Mouse (Mus musculus) B cell, adult 62 days (primary cell): ENCODE results near the gene Ifit1bl1. TPM values are rescaled to one million over a fixed set of nuclear protein-coding genes. Genes with fewer than 3 reads are reported as not detected.

Experiments
- total RNA-seq: library from RNA; stranded (reverse); gene quantifications from 4 replicates; pipeline ENCODE4 v1.2.4, GENCODE M21; 2023

Gene Ifit1bl1
- 2.2 to 3.1 TPM (median 2.8 TPM) in 4 replicates for total RNA-seq

DNA sequence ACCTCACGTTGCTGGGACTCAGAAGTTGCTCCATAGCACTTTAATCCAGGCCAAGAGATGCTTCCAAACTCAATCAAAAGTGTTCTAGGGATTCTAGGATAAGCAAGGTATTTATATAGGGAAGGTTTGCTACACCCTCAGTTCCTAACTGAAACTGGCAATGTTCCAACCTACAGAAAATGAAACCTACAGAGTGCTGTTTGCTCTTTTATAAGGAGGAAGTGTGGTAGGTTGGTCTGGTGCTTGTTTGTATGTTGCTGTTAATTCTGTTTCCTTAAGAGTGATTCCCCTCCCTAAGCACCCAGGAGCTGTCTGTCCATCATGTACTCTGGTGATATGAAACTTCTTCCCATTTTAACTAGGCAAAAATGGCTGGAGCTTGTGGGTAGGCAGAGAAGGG is at the start of gene Ifit1bl1:
Ifit1bl1 (minus strand) TSS at position 69 of the 400 bp plus-strand sequence.

DNA sequence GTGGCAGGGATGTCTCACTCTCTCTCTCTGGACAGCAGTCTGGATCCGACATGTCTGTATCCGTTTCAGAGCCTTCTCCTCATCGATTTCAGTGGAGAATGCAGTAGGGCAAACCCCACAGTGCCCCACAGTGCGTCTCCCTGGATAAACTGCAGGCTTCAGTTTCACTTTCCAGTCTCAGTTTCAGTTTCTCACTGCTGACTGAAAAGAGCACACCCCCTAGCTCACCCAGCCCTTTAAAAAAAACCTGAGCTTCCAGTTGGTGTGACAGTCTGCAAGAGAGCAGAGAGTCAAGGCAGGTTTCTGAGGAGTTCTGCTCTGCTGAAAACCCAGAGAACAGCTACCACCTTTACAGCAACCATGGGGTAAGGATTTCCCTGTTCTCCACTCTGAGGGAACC is 38.9 kb upstream of the Ifit1bl1 start, which contains the start of the genes Ifit1bl2 and Ifit1:
Ifit1bl2 (minus strand) TSS at position 121 of the 400 bp plus-strand sequence.
Ifit1 (plus strand) TSS at position 249 of the 400 bp plus-strand sequence.

DNA sequence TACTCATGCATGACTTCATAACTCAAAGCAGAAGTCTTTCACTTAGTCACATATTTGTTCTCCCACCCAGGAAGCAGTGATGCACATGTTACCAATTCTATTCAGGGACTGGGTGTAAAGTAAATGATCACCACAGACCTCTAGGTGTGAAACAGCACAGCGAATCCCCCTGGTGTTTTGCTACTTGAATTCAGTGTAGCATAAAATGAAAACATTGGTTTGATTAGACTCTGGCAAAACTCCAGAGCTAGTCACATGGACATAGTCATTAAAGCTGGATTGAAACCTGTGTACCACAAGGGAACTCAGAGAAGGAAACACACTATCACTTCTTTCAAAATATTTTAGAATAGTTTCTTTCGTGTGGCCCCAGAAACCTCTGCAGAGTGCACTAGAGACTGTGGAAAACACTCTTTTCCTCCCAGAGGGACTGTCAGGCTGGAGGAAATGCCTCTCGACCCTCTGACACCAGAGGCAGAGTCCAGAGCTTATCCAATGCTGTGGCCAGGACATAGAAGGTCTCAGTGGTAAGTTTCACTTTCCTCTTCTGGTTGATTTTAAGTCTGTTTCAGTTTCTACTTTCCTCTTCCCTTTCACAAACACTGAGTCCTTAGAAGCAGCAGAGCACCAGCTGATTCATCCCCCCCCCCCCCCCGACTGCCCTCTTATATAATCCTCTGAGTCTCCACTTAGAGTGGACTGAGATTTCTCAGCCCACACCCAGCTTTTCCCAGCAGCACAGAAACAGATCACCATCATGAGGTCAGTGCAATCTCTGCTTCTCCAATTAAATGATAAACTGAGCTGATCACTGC is 5.7 kb upstream of the Ifit1bl1 start, which contains the start of gene Ifit3b:
Ifit3b (plus strand) TSS at position 734 of the 815 bp plus-strand sequence.

DNA sequence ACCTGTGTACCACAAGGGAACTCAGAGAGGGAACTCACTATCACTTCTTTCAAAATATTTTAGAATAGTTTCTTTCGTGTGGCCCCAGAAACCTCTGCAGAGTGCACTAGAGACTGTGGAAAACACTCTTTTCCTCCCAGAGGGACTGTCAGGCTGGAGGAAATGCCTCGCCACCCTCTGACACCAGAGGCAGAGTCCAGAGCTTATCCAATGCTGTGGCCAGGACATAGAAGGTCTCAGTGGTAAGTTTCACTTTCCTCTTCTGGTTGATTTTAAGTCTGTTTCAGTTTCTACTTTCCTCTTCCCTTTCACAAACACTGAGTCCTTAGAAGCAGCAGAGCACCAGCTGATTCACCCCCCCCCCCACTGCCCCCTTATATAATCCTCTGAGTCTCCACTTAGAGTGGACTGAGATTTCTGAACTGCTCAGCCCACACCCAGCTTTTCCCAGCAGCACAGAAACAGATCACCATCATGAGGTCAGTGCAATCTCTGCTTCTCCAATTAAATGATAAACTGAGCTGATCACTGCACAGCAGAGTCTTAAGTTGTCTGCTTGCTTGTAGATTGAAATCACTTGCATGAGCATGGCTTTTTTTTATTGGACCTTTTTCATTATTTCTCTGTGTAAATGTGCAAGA is 18.5 kb downstream of the Ifit1bl1 start, which contains the start of gene Ifit3:
Ifit3 (plus strand) TSS at position 406 of the 641 bp plus-strand sequence.

DNA sequence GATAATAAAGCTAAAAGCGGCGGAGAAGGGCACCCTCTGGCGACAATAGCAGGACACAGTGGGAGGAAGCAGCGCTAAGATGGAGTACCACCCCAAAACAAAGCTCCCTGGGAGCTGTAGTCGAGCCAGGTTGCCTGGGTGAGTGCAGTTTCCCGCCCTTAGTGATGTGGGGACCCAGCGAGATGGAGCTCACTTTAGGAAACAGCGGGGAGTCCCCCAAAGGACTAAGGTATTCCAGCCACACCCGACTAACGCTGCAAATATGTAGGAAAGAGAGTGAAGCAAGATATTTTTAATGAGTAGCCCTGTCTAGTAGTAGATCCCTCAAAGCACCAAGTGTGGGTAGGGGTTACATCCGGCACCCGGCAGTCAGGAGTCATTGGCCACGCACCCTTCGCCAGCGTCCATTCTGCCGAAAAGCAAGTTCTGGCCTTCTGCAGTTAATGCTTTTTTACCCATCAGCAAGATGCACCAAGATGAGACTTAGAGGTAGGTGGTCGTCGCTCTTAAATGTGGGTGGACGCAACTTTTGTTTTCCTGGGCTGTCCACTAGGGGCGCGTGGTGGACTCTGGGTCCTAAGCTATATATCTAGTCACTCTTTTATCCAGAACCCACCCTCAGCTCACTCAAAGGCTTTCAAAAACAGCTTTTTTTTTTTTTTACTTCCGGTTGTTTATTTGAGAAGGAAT is 51.1 kb downstream of the Ifit1bl1 start, which contains the start of gene Ifit2:
Ifit2 (plus strand) TSS at position 161 of the 690 bp plus-strand sequence.

Other genes with a start within 250 kb of the Ifit1bl1 start
- gene Ch25h, start 126.8 kb downstream of the Ifit1bl1 start, total RNA-seq = not detected in 4 replicates
- gene Lipa, start 74.5 kb downstream of the Ifit1bl1 start, total RNA-seq = 44.4 to 47.0 TPM (median 45.8 TPM) in 4 replicates
- 6.8 to 7.7 TPM (median 7.2 TPM) in 4 replicates for gene Ifit2, start 51.3 kb downstream of the Ifit1bl1 start, total RNA-seq
- 11.7 to 16.1 TPM (median 12.3 TPM) in 4 replicates for gene Ifit3, start 18.4 kb downstream of the Ifit1bl1 start, total RNA-seq
- gene Ifit3b, start 6.0 kb upstream of the Ifit1bl1 start, total RNA-seq = 2.2 to 5.5 TPM (median 2.6 TPM) in 4 replicates
- gene Ifit1bl2, start 38.8 kb upstream of the Ifit1bl1 start, total RNA-seq = 0.16 to 0.18 TPM in 2 of 4 replicates, not detected in the others
- 1.5 to 2.6 TPM (median 2.1 TPM) in 4 replicates for gene Ifit1, start 38.9 kb upstream of the Ifit1bl1 start, total RNA-seq
- gene Slc16a12, start 145.3 kb upstream of the Ifit1bl1 start, total RNA-seq = not detected in 4 replicates